Mouse (Mus musculus): ENCODE measurements around the gene I0C0044D17Rik.

- TF ChIP-seq TAL1 (IDR thresholded peaks at IDR 0.05; ENCODE audit: low read length) (no peak), GATA1 (IDR thresholded peaks at IDR 0.05; ENCODE audit: low read length) (no peak)
Observed at GRCm38 (mm10) chr4:98790721-98791120, 32.9 kb downstream of the I0C0044D17Rik start.

Data from erythroblast, embryonic 14.5 days (primary cell).